Mouse (Mus musculus): ENCODE measurements around the gene Rcbtb2. TPM values are rescaled to one million over a fixed set of nuclear protein-coding genes. Genes with fewer than 3 reads are reported as not detected.

Gene Rcbtb2
- total and polyA plus RNA-seq, 3 experiments: 34.1 to 49.0 (median 36.9) TPM

Other genes with a start within 250 kb of the Rcbtb2 start
- 1.4 and 2.0 TPM in 2 replicates for gene Cysltr2, start 73.9 kb upstream of the Rcbtb2 start, total RNA-seq (2012; rRNA removed)
- gene Cysltr2, start 73.9 kb upstream of the Rcbtb2 start, total RNA-seq (2014; rRNA removed): 0.47 TPM in 1 of 2 replicates, not detected in the other
- 0.61 and 0.89 TPM in 2 replicates for gene Cysltr2, start 73.9 kb upstream of the Rcbtb2 start, polyA plus RNA-seq (2012; ENCODE audit: insufficient read length, low read depth)
- gene Lpar6, start 114.9 kb downstream of the Rcbtb2 start, total RNA-seq (2012; rRNA removed): 2.9 and 3.1 TPM in 2 replicates
- 6.4 and 7.5 TPM in 2 replicates for gene Lpar6, start 114.9 kb downstream of the Rcbtb2 start, total RNA-seq (2014; rRNA removed)
- 2.3 and 3.2 TPM in 2 replicates for gene Lpar6, start 114.9 kb downstream of the Rcbtb2 start, polyA plus RNA-seq (2012; ENCODE audit: insufficient read length, low read depth)
- 10.7 and 15.2 TPM in 2 replicates for gene Rb1, start 202.8 kb downstream of the Rcbtb2 start, total RNA-seq (2012; rRNA removed)
- gene Rb1, start 202.8 kb downstream of the Rcbtb2 start, total RNA-seq (2014; rRNA removed): 16.7 and 19.3 TPM in 2 replicates
- 13.6 TPM in 2 replicates for gene Rb1, start 202.8 kb downstream of the Rcbtb2 start, polyA plus RNA-seq (2012; ENCODE audit: insufficient read length, low read depth)

All from CH12.LX (cell line).